Mouse (Mus musculus): ENCODE measurements around the gene Hist1h2ap. TPM values are rescaled to one million over a fixed set of nuclear protein-coding genes. Genes with fewer than 3 reads are reported as not detected.

The Hist1h2ap gene
- polyA plus RNA-seq, 1 experiment from 2014 or later = 5,867 TPM

Small RNA genes within 50 kb of the gene (microRNA-seq; reads per million reads assigned to microRNA genes)
- not detected for gene Gm19658
- 1.1 reads per million for gene Gm44346
- not detected for gene Gm44466

Other genes starting within 250 kb of the Hist1h2ap start
- not detected in 2 replicates for gene Olfr1362, start 219.5 kb downstream of the Hist1h2ap start, polyA plus RNA-seq (2016; fragmentation: Nextera tagmentation; extraction: Ambion mirVana)
- gene Olfr11, start 191.0 kb downstream of the Hist1h2ap start, polyA plus RNA-seq (2016; fragmentation: Nextera tagmentation; extraction: Ambion mirVana) = not detected in 2 replicates
- gene Olfr1361, start 170.1 kb downstream of the Hist1h2ap start, polyA plus RNA-seq (2016; fragmentation: Nextera tagmentation; extraction: Ambion mirVana) = not detected in 2 replicates
- gene Olfr1360, start 156.1 kb downstream of the Hist1h2ap start, polyA plus RNA-seq (2016; fragmentation: Nextera tagmentation; extraction: Ambion mirVana) = not detected in 2 replicates
- gene Olfr1359, start 135.4 kb downstream of the Hist1h2ap start, polyA plus RNA-seq (2016; fragmentation: Nextera tagmentation; extraction: Ambion mirVana) = not detected in 2 replicates
- gene Hist1h2bl, start 117.4 kb downstream of the Hist1h2ap start, polyA plus RNA-seq (2016; fragmentation: Nextera tagmentation; extraction: Ambion mirVana) = 1.5 and 1.7 TPM in 2 replicates
- gene Hist1h2ai, start 117.1 kb downstream of the Hist1h2ap start, polyA plus RNA-seq (2016; fragmentation: Nextera tagmentation; extraction: Ambion mirVana) = 13.8 and 17.6 TPM in 2 replicates
- 8.3 and 14.2 TPM in 2 replicates for gene Hist1h3h, start 115.8 kb downstream of the Hist1h2ap start, polyA plus RNA-seq (2016; fragmentation: Nextera tagmentation; extraction: Ambion mirVana)
- gene Hist1h2bm, start 111.5 kb downstream of the Hist1h2ap start, polyA plus RNA-seq (2016; fragmentation: Nextera tagmentation; extraction: Ambion mirVana) = 6.4 and 6.5 TPM in 2 replicates
- gene Hist1h4j, start 98.4 kb downstream of the Hist1h2ap start, polyA plus RNA-seq (2016; fragmentation: Nextera tagmentation; extraction: Ambion mirVana) = 0.59 and 0.75 TPM in 2 replicates
- 3.7 and 5.9 TPM in 2 replicates for gene Hist1h4k, start 83.0 kb downstream of the Hist1h2ap start, polyA plus RNA-seq (2016; fragmentation: Nextera tagmentation; extraction: Ambion mirVana)
- gene Hist1h2ak, start 79.7 kb downstream of the Hist1h2ap start, polyA plus RNA-seq (2016; fragmentation: Nextera tagmentation; extraction: Ambion mirVana) = 42.8 and 58.5 TPM in 2 replicates
- gene Hist1h2bn, start 79.4 kb downstream of the Hist1h2ap start, polyA plus RNA-seq (2016; fragmentation: Nextera tagmentation; extraction: Ambion mirVana) = 8.6 and 8.9 TPM in 2 replicates
- gene Hist1h1b, start 52.9 kb downstream of the Hist1h2ap start, polyA plus RNA-seq (2016; fragmentation: Nextera tagmentation; extraction: Ambion mirVana) = 41.6 and 43.0 TPM in 2 replicates
- gene Hist1h3i, start 50.1 kb downstream of the Hist1h2ap start, polyA plus RNA-seq (2016; fragmentation: Nextera tagmentation; extraction: Ambion mirVana) = 169 and 188 TPM in 2 replicates
- gene Hist1h2an, start 46.3 kb downstream of the Hist1h2ap start, polyA plus RNA-seq (2016; fragmentation: Nextera tagmentation; extraction: Ambion mirVana) = 11.2 and 14.0 TPM in 2 replicates
- 3.6 and 5.6 TPM in 2 replicates for gene Hist1h2bp, start 46.0 kb downstream of the Hist1h2ap start, polyA plus RNA-seq (2016; fragmentation: Nextera tagmentation; extraction: Ambion mirVana)
- 24.4 and 26.2 TPM in 2 replicates for gene Hist1h2bq, start 23.3 kb downstream of the Hist1h2ap start, polyA plus RNA-seq (2016; fragmentation: Nextera tagmentation; extraction: Ambion mirVana)
- not detected in 2 replicates for gene Hist1h2ao, start 23.0 kb downstream of the Hist1h2ap start, polyA plus RNA-seq (2016; fragmentation: Nextera tagmentation; extraction: Ambion mirVana)
- gene Hist1h4m, start 21.8 kb downstream of the Hist1h2ap start, polyA plus RNA-seq (2016; fragmentation: Nextera tagmentation; extraction: Ambion mirVana) = not detected in 2 replicates
- gene Hist1h4n, start 1.3 kb downstream of the Hist1h2ap start, polyA plus RNA-seq (2016; fragmentation: Nextera tagmentation; extraction: Ambion mirVana) = 20.8 and 25.3 TPM in 2 replicates
- 25.4 and 26.3 TPM in 2 replicates for gene Hist1h2br, start 236 bp upstream of the Hist1h2ap start, polyA plus RNA-seq (2016; fragmentation: Nextera tagmentation; extraction: Ambion mirVana)
- gene Zfp184, start 111.6 kb upstream of the Hist1h2ap start, polyA plus RNA-seq (2016; fragmentation: Nextera tagmentation; extraction: Ambion mirVana) = 1.9 and 2.5 TPM in 2 replicates
- not detected in 2 replicates for gene Pom121l2, start 147.7 kb upstream of the Hist1h2ap start, polyA plus RNA-seq (2016; fragmentation: Nextera tagmentation; extraction: Ambion mirVana)
- 0.22 and 0.33 TPM in 2 replicates for gene Prss16, start 176.2 kb upstream of the Hist1h2ap start, polyA plus RNA-seq (2016; fragmentation: Nextera tagmentation; extraction: Ambion mirVana)
- gene Hist1h2ah, start 202.1 kb upstream of the Hist1h2ap start, polyA plus RNA-seq (2016; fragmentation: Nextera tagmentation; extraction: Ambion mirVana) = 9.3 and 17.8 TPM in 2 replicates
- gene Hist1h2bk, start 202.4 kb upstream of the Hist1h2ap start, polyA plus RNA-seq (2016; fragmentation: Nextera tagmentation; extraction: Ambion mirVana) = 4.4 and 4.8 TPM in 2 replicates
- 44.1 and 49.4 TPM in 2 replicates for gene Hist1h4i, start 207.9 kb upstream of the Hist1h2ap start, polyA plus RNA-seq (2016; fragmentation: Nextera tagmentation; extraction: Ambion mirVana)
- gene Hist1h2ag, start 209.4 kb upstream of the Hist1h2ap start, polyA plus RNA-seq (2016; fragmentation: Nextera tagmentation; extraction: Ambion mirVana) = 24.0 and 28.2 TPM in 2 replicates
- 14.5 and 17.1 TPM in 2 replicates for gene Hist1h2bj, start 209.7 kb upstream of the Hist1h2ap start, polyA plus RNA-seq (2016; fragmentation: Nextera tagmentation; extraction: Ambion mirVana)